Mouse (Mus musculus): Measurements from ENCODE around the gene Cxcl1. TPM values are rescaled to one million over a fixed set of nuclear protein-coding genes. Genes with fewer than 3 reads are reported as not detected.
A peak's percentile ranks its signal among the peaks of the same experiment; 100 is the strongest.

Cxcl1 gene
- polyA plus RNA-seq, 2 experiments, result 1.8 to 2.3 TPM

GRCm38 (mm10) chr5:90931911-90932310 is 40.9 kb downstream of the Cxcl1 start:
- Histone ChIP-seq H3K4me1 (ENCODE audit: control insufficient read depth, insufficient read depth, low read length) (peaks cover 9% of the 10 kb centered on the region), H3K27ac (replicated peaks; ENCODE audit: low read depth, low read length) (peak overlapping the region; percentile 99), H3K4me3 (replicated peaks; ENCODE audit: low read length) (peak overlapping the region; percentile 77), H3K27me3 (ENCODE audit: control insufficient read depth, insufficient read depth, low read length) (no peaks in the 10 kb centered on the region), H3K36me3 (ENCODE audit: control insufficient read depth, insufficient read depth, low read length) (peaks cover 21% of the 10 kb centered on the region), H3K4me2 (replicated peaks; ENCODE audit: low read depth, low read length, severe bottlenecking) (peak overlapping the region; percentile 47), H3K9me3 (ENCODE audit: control insufficient read depth, low read length) (no peaks in the 10 kb centered on the region), H3K9ac (ENCODE audit: low read depth, low read length, severe bottlenecking) (peak overlapping the region; percentile 99)
- DNase-seq (ENCODE audit: low spot score) (peak; percentile 37), ATAC-seq (ENCODE audit: low FRiP score, low read depth) (peak; percentile 2; the same call in 1 of the 2 replicates)
- WGBS, result 5% methylated on average over 6 of the region's 6 CpGs
- no peak for TF ChIP-seq POLR2A (IDR thresholded peaks at IDR 0.05; ENCODE audit: borderline replicate concordance, extremely low read depth, insufficient read depth, insufficient read length)

GRCm38 (mm10) chr5:90936706-90937105 is 45.7 kb downstream of the Cxcl1 start:
- WGBS, result 38% methylated on average over 2 of the region's 2 CpGs
- no peak for TF ChIP-seq POLR2A (IDR thresholded peaks at IDR 0.05; ENCODE audit: borderline replicate concordance, extremely low read depth, insufficient read depth, insufficient read length)
- Histone ChIP-seq H3K9ac (ENCODE audit: low read depth, low read length, severe bottlenecking) (no peak overlapping the region), H3K27ac (replicated peaks; ENCODE audit: low read depth, low read length) (no peak overlapping the region), H3K4me1 (ENCODE audit: control insufficient read depth, insufficient read depth, low read length) (peaks cover 7% of the 10 kb centered on the region), H3K9me3 (ENCODE audit: control insufficient read depth, low read length) (no peaks in the 10 kb centered on the region), H3K27me3 (ENCODE audit: control insufficient read depth, insufficient read depth, low read length) (no peaks in the 10 kb centered on the region), H3K4me3 (replicated peaks; ENCODE audit: low read length) (no peak overlapping the region), H3K36me3 (ENCODE audit: control insufficient read depth, insufficient read depth, low read length) (peaks cover 23% of the 10 kb centered on the region), H3K4me2 (replicated peaks; ENCODE audit: low read depth, low read length, severe bottlenecking) (no peak overlapping the region)
- ATAC-seq (ENCODE audit: low FRiP score, low read depth) (no peak), DNase-seq (ENCODE audit: low spot score) (no peak)

Other genes with a start within 250 kb of the Cxcl1 start
- gene Cxcl5, start 131.9 kb upstream of the Cxcl1 start, polyA plus RNA-seq (2012; rRNA removed), result 1.3 and 1.4 TPM in 2 replicates
- 1.4 and 2.4 TPM in 2 replicates for gene Cxcl5, start 131.9 kb upstream of the Cxcl1 start, polyA plus RNA-seq (2014; fragmentation: Nextera tagmentation; extraction: Ambion mirVana)
- 1.6 and 3.0 TPM in 2 replicates for gene Ppbp, start 122.7 kb upstream of the Cxcl1 start, polyA plus RNA-seq (2012; rRNA removed)
- 3.0 and 3.2 TPM in 2 replicates for gene Ppbp, start 122.7 kb upstream of the Cxcl1 start, polyA plus RNA-seq (2014; fragmentation: Nextera tagmentation; extraction: Ambion mirVana)
- 41.2 and 50.2 TPM in 2 replicates for gene Pf4, start 118.8 kb upstream of the Cxcl1 start, polyA plus RNA-seq (2012; rRNA removed)
- gene Pf4, start 118.8 kb upstream of the Cxcl1 start, polyA plus RNA-seq (2014; fragmentation: Nextera tagmentation; extraction: Ambion mirVana), result 59.7 and 77.5 TPM in 2 replicates
- 0.40 and 0.63 TPM in 2 replicates for gene Cxcl3, start 105.1 kb upstream of the Cxcl1 start, polyA plus RNA-seq (2012; rRNA removed)
- gene Cxcl3, start 105.1 kb upstream of the Cxcl1 start, polyA plus RNA-seq (2014; fragmentation: Nextera tagmentation; extraction: Ambion mirVana), result 0.66 TPM in 1 of 2 replicates, not detected in the other
- gene Cxcl15, start 96.7 kb upstream of the Cxcl1 start, polyA plus RNA-seq (2012; rRNA removed), result 0.09 and 0.28 TPM in 2 replicates
- gene Cxcl15, start 96.7 kb upstream of the Cxcl1 start, polyA plus RNA-seq (2014; fragmentation: Nextera tagmentation; extraction: Ambion mirVana), result 0.33 and 0.44 TPM in 2 replicates
- 0.31 and 0.65 TPM in 2 replicates for gene Cxcl2, start 12.6 kb downstream of the Cxcl1 start, polyA plus RNA-seq (2012; rRNA removed)
- gene Cxcl2, start 12.6 kb downstream of the Cxcl1 start, polyA plus RNA-seq (2014; fragmentation: Nextera tagmentation; extraction: Ambion mirVana), result not detected in 2 replicates
- 48.5 and 50.7 TPM in 2 replicates for gene Mthfd2l, start 39.9 kb downstream of the Cxcl1 start, polyA plus RNA-seq (2012; rRNA removed)
- gene Mthfd2l, start 39.9 kb downstream of the Cxcl1 start, polyA plus RNA-seq (2014; fragmentation: Nextera tagmentation; extraction: Ambion mirVana), result 55.0 and 55.8 TPM in 2 replicates
- gene Epgn, start 136.2 kb downstream of the Cxcl1 start, polyA plus RNA-seq (2012; rRNA removed), result 0.25 and 0.32 TPM in 2 replicates
- gene Epgn, start 136.2 kb downstream of the Cxcl1 start, polyA plus RNA-seq (2014; fragmentation: Nextera tagmentation; extraction: Ambion mirVana), result 0.18 and 0.44 TPM in 2 replicates
- 0.08 and 0.09 TPM in 2 replicates for gene Ereg, start 183.4 kb downstream of the Cxcl1 start, polyA plus RNA-seq (2012; rRNA removed)
- gene Ereg, start 183.4 kb downstream of the Cxcl1 start, polyA plus RNA-seq (2014; fragmentation: Nextera tagmentation; extraction: Ambion mirVana), result 0.10 and 0.21 TPM in 2 replicates
- gene Areg, start 248.4 kb downstream of the Cxcl1 start, polyA plus RNA-seq (2012; rRNA removed), result 0.38 and 0.75 TPM in 2 replicates
- gene Areg, start 248.4 kb downstream of the Cxcl1 start, polyA plus RNA-seq (2014; fragmentation: Nextera tagmentation; extraction: Ambion mirVana), result 1.1 and 1.6 TPM in 2 replicates

Data from limb, embryonic 14.5 days (tissue).